Mouse (Mus musculus): ENCODE data around the gene Lrp2. TPM values are rescaled to one million over a fixed set of nuclear protein-coding genes. Genes with fewer than 3 reads are reported as not detected.

The Lrp2 gene
- polyA plus RNA-seq, 1 experiment from 2014 or later, result 0.29 TPM

DNA sequence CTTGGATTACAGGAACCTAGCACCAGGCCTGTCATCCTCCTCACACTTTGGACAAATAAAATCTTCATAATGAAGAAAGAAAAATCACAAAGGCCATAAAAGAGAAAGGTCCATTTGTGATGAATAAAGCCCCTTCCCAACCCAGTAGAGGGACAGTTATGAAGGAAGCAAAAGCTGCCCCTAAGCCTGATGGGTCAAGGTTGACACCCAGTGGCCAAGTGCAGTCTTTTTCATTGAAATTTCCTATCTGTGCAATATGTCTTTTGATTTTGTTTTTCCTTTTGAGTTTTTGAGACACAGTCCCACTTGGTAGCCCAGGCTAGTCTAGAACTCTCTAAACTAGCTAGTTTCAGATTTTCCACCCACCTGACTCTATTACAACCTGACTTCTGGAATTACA is 33.4 kb upstream of the Lrp2 start:
- DNase-seq (ENCODE audit: low spot score), result no peak

DNA sequence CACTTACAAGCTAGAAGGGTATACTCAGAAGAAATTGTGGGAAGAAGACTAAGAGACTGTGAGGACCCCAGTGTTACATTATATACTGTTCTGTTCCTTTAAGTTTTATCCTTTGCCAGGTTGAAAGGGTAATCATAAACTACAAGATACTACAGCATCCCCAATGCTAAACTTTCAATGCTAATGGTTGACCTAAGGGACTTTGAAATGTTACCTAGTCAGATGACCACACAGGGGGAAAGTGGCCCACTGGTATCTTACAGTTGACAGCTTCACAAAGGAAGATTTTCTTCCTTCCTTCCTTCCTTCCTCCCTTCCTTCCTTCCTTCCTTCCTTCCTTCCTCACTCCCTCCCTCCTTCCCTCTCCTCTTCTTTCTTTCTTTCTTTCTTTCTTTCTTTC is 32.5 kb upstream of the Lrp2 start:
- Histone ChIP-seq H3K27me3 (ENCODE audit: control insufficient read depth, insufficient read depth, low read length) (no peaks in the 10 kb centered on the region), H3K9me3 (ENCODE audit: control insufficient read depth, low read length) (no peaks in the 10 kb centered on the region), H3K36me3 (ENCODE audit: control insufficient read depth, insufficient read depth, low read length) (no peaks in the 10 kb centered on the region), H3K4me2 (replicated peaks; ENCODE audit: low read depth) (no peak overlapping the region), H3K4me1 (replicated peaks; ENCODE audit: control insufficient read depth, insufficient read depth) (no peaks in the 10 kb centered on the region), H3K27ac (replicated peaks) (no peak overlapping the region), H3K9ac (ENCODE audit: low read length) (no peak overlapping the region), H3K4me3 (ENCODE audit: low read depth, low read length) (no peak overlapping the region)
- TF ChIP-seq CTCF (IDR thresholded peaks at IDR 0.05; ENCODE audit: low read depth) (no peak), EP300 (optimal IDR thresholded peaks at IDR 0.05) (no peak)
- ATAC-seq (ENCODE audit: low FRiP score, low TSS enrichment) (no peak), DNase-seq (ENCODE audit: low spot score) (no peak)

More for the DNA sequence above, 33.4 kb upstream of the Lrp2 start:
- H3K9ac ChIP-seq (ENCODE audit: low read length), result no peak overlapping the region
- ATAC-seq (ENCODE audit: low FRiP score, low TSS enrichment), result no peak
- no peaks in the 10 kb centered on the region for H3K9me3 ChIP-seq (ENCODE audit: control insufficient read depth, low read length)
- H3K4me2 ChIP-seq (replicated peaks; ENCODE audit: low read depth), result no peak overlapping the region
- no peak overlapping the region for H3K4me3 ChIP-seq (ENCODE audit: low read depth, low read length)
- H3K27ac ChIP-seq (replicated peaks), result no peak overlapping the region
- H3K27me3 ChIP-seq (ENCODE audit: control insufficient read depth, insufficient read depth, low read length), result no peaks in the 10 kb centered on the region
- no peaks in the 10 kb centered on the region for H3K4me1 ChIP-seq (replicated peaks; ENCODE audit: control insufficient read depth, insufficient read depth)
- TF ChIP-seq CTCF (IDR thresholded peaks at IDR 0.05; ENCODE audit: low read depth) (peak; percentile 43), EP300 (optimal IDR thresholded peaks at IDR 0.05) (no peak)
- no peaks in the 10 kb centered on the region for H3K36me3 ChIP-seq (ENCODE audit: control insufficient read depth, insufficient read depth, low read length)

DNA sequence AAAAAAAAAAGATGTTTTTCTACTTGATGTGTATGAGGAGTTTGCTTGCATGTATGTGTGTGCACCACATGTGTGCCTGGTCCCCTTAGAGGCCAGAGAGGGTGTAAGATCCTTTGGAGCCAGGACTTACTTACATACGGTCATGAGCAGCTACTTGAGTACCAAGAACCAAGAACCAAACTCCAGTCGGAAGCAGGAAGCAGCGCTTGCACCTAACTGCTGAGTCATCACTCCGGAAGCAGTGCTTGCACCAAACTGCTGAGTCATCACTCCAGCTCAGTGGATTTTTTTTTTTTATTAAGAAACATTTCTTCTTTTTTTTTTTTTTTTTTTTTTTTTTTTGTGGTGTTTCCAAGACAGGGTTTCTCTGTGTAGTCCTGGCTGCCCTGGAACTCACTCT is 27.4 kb upstream of the Lrp2 start:
- Histone ChIP-seq H3K4me3 (ENCODE audit: low read depth, low read length) (no peak overlapping the region), H3K36me3 (ENCODE audit: control insufficient read depth, insufficient read depth, low read length) (no peaks in the 10 kb centered on the region), H3K4me2 (replicated peaks; ENCODE audit: low read depth) (no peak overlapping the region), H3K27ac (replicated peaks) (no peak overlapping the region), H3K27me3 (ENCODE audit: control insufficient read depth, insufficient read depth, low read length) (no peaks in the 10 kb centered on the region), H3K9ac (ENCODE audit: low read length) (no peak overlapping the region), H3K4me1 (replicated peaks; ENCODE audit: control insufficient read depth, insufficient read depth) (no peaks in the 10 kb centered on the region), H3K9me3 (ENCODE audit: control insufficient read depth, low read length) (no peaks in the 10 kb centered on the region)
- no peak for ATAC-seq (ENCODE audit: low FRiP score, low TSS enrichment)
- DNase-seq (ENCODE audit: low spot score), result peak; percentile 52
- TF ChIP-seq CTCF (IDR thresholded peaks at IDR 0.05; ENCODE audit: low read depth) (no peak), EP300 (optimal IDR thresholded peaks at IDR 0.05) (no peak)
- WGBS, result 49% methylated on average over 4 of the region's 4 CpGs

DNA sequence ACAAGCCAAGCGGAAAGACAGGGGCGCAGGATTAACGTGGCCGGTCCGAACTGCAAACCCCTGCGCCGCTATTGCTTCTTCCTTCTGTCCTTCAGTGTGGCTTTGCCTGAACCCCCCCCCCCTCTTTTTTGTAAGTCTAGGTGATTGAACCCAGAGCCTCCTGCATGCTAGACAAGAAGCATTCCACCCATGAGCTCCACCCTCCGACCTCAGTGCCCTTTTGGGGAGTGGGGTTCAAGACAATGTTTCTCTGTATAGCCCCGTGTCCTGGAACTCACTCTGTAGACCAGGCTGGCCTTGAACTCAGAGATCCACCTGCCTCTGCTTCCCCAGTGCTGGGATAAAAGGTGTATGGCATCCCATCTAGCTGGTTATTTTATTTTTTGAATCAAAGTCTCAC is 26.9 kb upstream of the Lrp2 start:
- 51% methylated on average over 9 of the region's 9 CpGs for WGBS
- Histone ChIP-seq H3K36me3 (ENCODE audit: control insufficient read depth, insufficient read depth, low read length) (no peaks in the 10 kb centered on the region), H3K4me2 (replicated peaks; ENCODE audit: low read depth) (no peak overlapping the region), H3K4me3 (ENCODE audit: low read depth, low read length) (no peak overlapping the region), H3K4me1 (replicated peaks; ENCODE audit: control insufficient read depth, insufficient read depth) (no peaks in the 10 kb centered on the region), H3K9ac (ENCODE audit: low read length) (no peak overlapping the region), H3K27ac (replicated peaks) (no peak overlapping the region), H3K9me3 (ENCODE audit: control insufficient read depth, low read length) (no peaks in the 10 kb centered on the region), H3K27me3 (ENCODE audit: control insufficient read depth, insufficient read depth, low read length) (no peaks in the 10 kb centered on the region)
- TF ChIP-seq CTCF (IDR thresholded peaks at IDR 0.05; ENCODE audit: low read depth), result no peak
- no peak for TF ChIP-seq EP300 (optimal IDR thresholded peaks at IDR 0.05)
- ATAC-seq (ENCODE audit: low FRiP score, low TSS enrichment) (no peak; the same call in 1 of the 2 replicates), DNase-seq (ENCODE audit: low spot score) (no peak)

DNA sequence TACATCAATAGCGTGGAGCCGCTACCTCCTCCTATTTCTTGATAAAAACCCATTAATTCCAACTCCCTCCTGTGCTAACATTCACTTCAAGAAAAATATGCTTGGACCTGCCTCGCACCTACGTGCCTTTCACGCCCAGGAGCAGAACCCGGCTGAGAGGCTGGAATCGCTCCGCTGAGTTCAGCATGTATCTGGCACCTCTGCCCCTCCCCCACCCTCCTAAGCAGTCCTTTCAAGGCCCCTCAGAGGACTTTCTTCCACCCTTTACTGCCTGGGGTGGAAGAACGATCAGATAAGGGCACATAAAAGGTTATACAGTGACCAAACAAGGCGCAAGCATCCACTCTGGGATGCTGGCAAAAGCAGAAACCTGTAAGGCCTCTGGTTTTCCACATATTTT is 26.4 kb upstream of the Lrp2 start:
- H3K9me3 ChIP-seq (ENCODE audit: control insufficient read depth, low read length), result no peaks in the 10 kb centered on the region
- DNase-seq (ENCODE audit: low spot score) (peak; percentile 28), ATAC-seq (ENCODE audit: low FRiP score, low TSS enrichment) (0 out of 2 replicates have a peak, but pooled peaks have one; percentile 36)
- no peaks in the 10 kb centered on the region for H3K36me3 ChIP-seq (ENCODE audit: control insufficient read depth, insufficient read depth, low read length)
- no peak overlapping the region for H3K4me3 ChIP-seq (ENCODE audit: low read depth, low read length)
- H3K9ac ChIP-seq (ENCODE audit: low read length), result no peak overlapping the region
- H3K4me2 ChIP-seq (replicated peaks; ENCODE audit: low read depth), result no peak overlapping the region
- no peaks in the 10 kb centered on the region for H3K4me1 ChIP-seq (replicated peaks; ENCODE audit: control insufficient read depth, insufficient read depth)
- no peaks in the 10 kb centered on the region for H3K27me3 ChIP-seq (ENCODE audit: control insufficient read depth, insufficient read depth, low read length)
- TF ChIP-seq CTCF (IDR thresholded peaks at IDR 0.05; ENCODE audit: low read depth) (no peak), EP300 (optimal IDR thresholded peaks at IDR 0.05) (no peak)
- WGBS, result 8% methylated on average over 10 of the region's 10 CpGs
- no peak overlapping the region for H3K27ac ChIP-seq (replicated peaks)

DNA sequence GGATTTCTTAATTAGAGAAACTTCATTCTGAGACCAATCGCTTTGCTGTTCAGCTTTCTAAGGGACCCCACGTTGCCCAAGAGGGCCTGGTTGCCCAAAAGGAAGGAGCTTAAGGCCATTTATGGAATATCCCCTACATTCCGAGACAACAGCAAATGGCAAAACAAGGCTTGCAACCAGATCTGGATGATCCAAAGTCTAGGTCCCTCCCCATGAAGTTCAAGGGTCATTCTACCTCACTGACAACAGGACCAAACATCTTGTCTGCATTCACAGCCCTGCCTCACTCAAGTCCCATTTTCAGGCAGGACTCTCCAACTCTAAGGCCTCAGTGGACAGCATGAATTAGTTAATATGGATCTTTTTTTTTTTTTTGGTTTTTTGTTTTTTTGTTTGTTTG is 20.8 kb upstream of the Lrp2 start:
- no peak overlapping the region for H3K9ac ChIP-seq (ENCODE audit: low read length)
- no peaks in the 10 kb centered on the region for H3K36me3 ChIP-seq (ENCODE audit: control insufficient read depth, insufficient read depth, low read length)
- H3K27me3 ChIP-seq (ENCODE audit: control insufficient read depth, insufficient read depth, low read length), result no peaks in the 10 kb centered on the region
- H3K9me3 ChIP-seq (ENCODE audit: control insufficient read depth, low read length), result no peaks in the 10 kb centered on the region
- H3K4me1 ChIP-seq (replicated peaks; ENCODE audit: control insufficient read depth, insufficient read depth), result no peaks in the 10 kb centered on the region
- no peak overlapping the region for H3K4me2 ChIP-seq (replicated peaks; ENCODE audit: low read depth)
- TF ChIP-seq EP300 (optimal IDR thresholded peaks at IDR 0.05) (no peak), CTCF (IDR thresholded peaks at IDR 0.05; ENCODE audit: low read depth) (no peak)
- ATAC-seq (ENCODE audit: low FRiP score, low TSS enrichment) (no peak), DNase-seq (ENCODE audit: low spot score) (no peak)
- no peak overlapping the region for H3K27ac ChIP-seq (replicated peaks)
- H3K4me3 ChIP-seq (ENCODE audit: low read depth, low read length), result no peak overlapping the region
- 89% methylated on average over 3 of the region's 3 CpGs for WGBS

Data from stomach, postnatal 0 days (tissue).